Mouse (Mus musculus) ES-Bruce4 (cell line): Measurements from ENCODE around the gene Apba3.

Source experiments
- CTCF ChIP-seq: IDR thresholded peaks from one replicate; pipeline ENCODE4 v1.8.1; 2011; ENCODE audit warnings: low read depth, low read length
- POLR2A ChIP-seq: IDR thresholded peaks from one replicate; pipeline ENCODE4 v1.8.1; 2011; ENCODE audit warnings: low read length; ENCODE audit not compliant: insufficient read depth

GRCm38 (mm10) chr10:81286586-81286985 is 19.8 kb downstream of the Apba3 start:
- TF ChIP-seq CTCF: no peak
- TF ChIP-seq POLR2A: no peak
